Mouse (Mus musculus) kidney, embryonic 16.5 days (tissue): Measurements from ENCODE around the gene Olfr461. TPM values are rescaled to one million over a fixed set of nuclear protein-coding genes. Genes with fewer than 3 reads are reported as not detected.

Source experiments
- ATAC-seq: fragments of 200-750 bp; cut with Nextera tagmentation; 2 replicates; pipeline ENCODE4 v1.8.0; 2017; ENCODE audit warnings: moderate TSS enrichment; ENCODE audit not compliant: low FRiP score, low TSS enrichment
- H3K27ac ChIP-seq: fragments of 300-500 bp; sonication (generic); 2 replicates; pipeline ENCODE4 v1.5.1; 2014; ENCODE audit warnings: low read length
- H3K27me3 ChIP-seq: fragments of 300-500 bp; sonication (generic); 2 replicates; pipeline ENCODE4 v1.6.1; 2014; ENCODE audit warnings: low read length, control low read depth, mixed read lengths; ENCODE audit not compliant: insufficient read depth
- H3K36me3 ChIP-seq: fragments of 300-500 bp; sonication (generic); 2 replicates; pipeline ENCODE4 v1.6.1; 2014; ENCODE audit warnings: low read length, control low read depth, mixed read lengths; ENCODE audit not compliant: insufficient read depth
- H3K4me1 ChIP-seq: fragments of 300-500 bp; sonication (generic); 2 replicates; pipeline ENCODE4 v1.6.1; 2014; ENCODE audit warnings: low read length, control low read depth, mixed read lengths; ENCODE audit not compliant: insufficient read depth
- H3K4me2 ChIP-seq: fragments of 300-500 bp; sonication (generic); replicated peaks from 2 replicates; pipeline ENCODE4 v1.6.1; 2014; ENCODE audit warnings: low read depth, low read length
- H3K4me3 ChIP-seq: fragments of 300-500 bp; sonication (generic); 2 replicates; pipeline ENCODE4 v1.5.1; 2014; ENCODE audit warnings: mild to moderate bottlenecking, low read length
- H3K9ac ChIP-seq: fragments of 300-500 bp; sonication (generic); replicated peaks from 2 replicates; pipeline ENCODE4 v1.6.1; 2014; ENCODE audit warnings: low read length
- H3K9me3 ChIP-seq: fragments of 300-500 bp; sonication (generic); 2 replicates; pipeline ENCODE4 v1.6.1; 2016; ENCODE audit warnings: low read length, control low read depth
- WGBS: fragments of 180-500 bp; shearing (Covaris S2); extraction: QIAGEN DNeasy Blood & Tissue Kit; methylation state at CpG from one replicate; pipeline ENCODE4 v1.1.7; 2014; 5-methylcytosine and 5-hydroxymethylcytosine counted together
- polyA plus RNA-seq: library from polyadenylated mRNA; unstranded; fragments of >200 nt; fragmentation: Nextera tagmentation; extraction: Ambion mirVana; gene quantifications from 2 replicates; pipeline ENCODE4 v1.2.1, GENCODE M21; 2015

The Olfr461 gene
- polyA plus RNA-seq, 1 experiment from 2014 or later = 0.16 TPM

- Histone ChIP-seq H3K9me3 (no peaks in the 10 kb centered on the region), H3K27me3 (no peaks in the 10 kb centered on the region), H3K4me1 (no peaks in the 10 kb centered on the region), H3K4me3 (no peak within 1 kb of the TSS), H3K4me2 (no peak within 1 kb of the TSS), H3K9ac (no peak within 1 kb of the TSS), H3K36me3 (no peaks in the 10 kb centered on the region), H3K27ac (no peak within 1 kb of the TSS)
- WGBS = 38% methylated on average over 1 of the region's 1 CpGs
- no peak for ATAC-seq
These were observed 35.4 kb downstream of the Olfr461 start, which contains the start of gene Prss37 for GRCm38 (mm10) chr6:40519408-40519807. Gene Prss37, minus strand, starts transcription at chr6:40519508.

- no peak within 1 kb of the TSS for H3K27ac ChIP-seq
- no peaks in the 10 kb centered on the region for H3K9me3 ChIP-seq
- H3K9ac ChIP-seq = no peak within 1 kb of the TSS
- no peaks in the 10 kb centered on the region for H3K36me3 ChIP-seq
- WGBS = 89% methylated on average over 3 of the region's 3 CpGs
- no peak for ATAC-seq
- H3K4me3 ChIP-seq = no peak within 1 kb of the TSS
- H3K4me2 ChIP-seq = no peak within 1 kb of the TSS
- H3K4me1 ChIP-seq = no peaks in the 10 kb centered on the region
- no peaks in the 10 kb centered on the region for H3K27me3 ChIP-seq
These were observed 61.6 kb downstream of the Olfr461 start, which contains the start of gene Tas2r108 for GRCm38 (mm10) chr6:40493229-40493628. Gene Tas2r108, plus strand, starts transcription at chr6:40493529.

Other genes starting within 250 kb of the Olfr461 start
- 47.1 and 49.9 TPM in 2 replicates for gene Agk, start 229.9 kb downstream of the Olfr461 start, polyA plus RNA-seq
- 10.5 and 12.5 TPM in 2 replicates for gene E330009J07Rik, start 118.9 kb downstream of the Olfr461 start, polyA plus RNA-seq
- gene Wee2, start 116.0 kb downstream of the Olfr461 start, polyA plus RNA-seq = 0.12 TPM in 1 of 2 replicates, not detected in the other
- 161 and 169 TPM in 2 replicates for gene Ssbp1, start 83.7 kb downstream of the Olfr461 start, polyA plus RNA-seq
- not detected in 2 replicates for gene Tas2r137, start 63.8 kb downstream of the Olfr461 start, polyA plus RNA-seq
- gene Tas2r108, start 61.5 kb downstream of the Olfr461 start, polyA plus RNA-seq = not detected in 2 replicates
- not detected in 2 replicates for gene Prss37, start 35.5 kb downstream of the Olfr461 start, polyA plus RNA-seq
- gene Olfr460, start 14.4 kb upstream of the Olfr461 start, polyA plus RNA-seq = not detected in 2 replicates
- 0.30 and 0.31 TPM in 2 replicates for gene Clec5a, start 30.8 kb upstream of the Olfr461 start, polyA plus RNA-seq
- not detected in 2 replicates for gene Tas2r138, start 58.3 kb upstream of the Olfr461 start, polyA plus RNA-seq
- 0.80 and 1.2 TPM in 2 replicates for gene Mgam, start 73.8 kb upstream of the Olfr461 start, polyA plus RNA-seq